Mouse (Mus musculus) heart, adult 10 weeks (tissue): Measurements from ENCODE around the gene Zdhhc3. TPM values are rescaled to one million over a fixed set of nuclear protein-coding genes. Genes with fewer than 3 reads are reported as not detected.

Source experiments
- polyA plus RNA-seq: library from polyadenylated mRNA; stranded (reverse); fragments of 350-450 nt; fragmentation: Illumina TruSeq; extraction: RNeasy Lipid Tissue Mini Kit (QIAGEN cat#74804); gene quantifications from one replicate; pipeline ENCODE4 v1.2.3, GENCODE M21; 2014; ENCODE audit warnings: low read depth, low replicate concordance

The Zdhhc3 gene
- polyA plus RNA-seq = 32.8 TPM

GRCm38 (mm10) chr9:123112805-123113521, at the start of gene Zdhhc3, which contains the start of gene Exosc7:
Zdhhc3 (minus strand) TSS chr9:123113205.
Exosc7 (plus strand) TSS chr9:123113215.

GRCm38 (mm10) chr9:123150241-123151020, 37.4 kb upstream of the Zdhhc3 start, which contains the start of gene Clec3b:
Clec3b (plus strand) TSS chr9:123150946.

GRCm38 (mm10) chr9:123034426-123034825, 78.6 kb downstream of the Zdhhc3 start, which contains the start of gene Tgm4:
Tgm4 (plus strand) TSS chr9:123034726.

GRCm38 (mm10) chr9:123020995-123021631, 91.9 kb downstream of the Zdhhc3 start, which contains the start of gene Tmem42:
Tmem42 (plus strand) TSS chr9:123021326.

Other genes starting within 250 kb of the Zdhhc3 start
- 72.8 TPM for gene Zfp445, start 247.2 kb downstream of the Zdhhc3 start, polyA plus RNA-seq
- 6.9 TPM for gene Zkscan7, start 227.5 kb downstream of the Zdhhc3 start, polyA plus RNA-seq
- gene Zfp105, start 190.1 kb downstream of the Zdhhc3 start, polyA plus RNA-seq = 2.0 TPM
- 17.4 TPM for gene 1110059G10Rik, start 162.2 kb downstream of the Zdhhc3 start, polyA plus RNA-seq
- gene Kif15, start 162.2 kb downstream of the Zdhhc3 start, polyA plus RNA-seq = 0.55 TPM
- 20.1 TPM for gene Tmem42, start 91.9 kb downstream of the Zdhhc3 start, polyA plus RNA-seq
- not detected for gene Tgm4, start 78.5 kb downstream of the Zdhhc3 start, polyA plus RNA-seq
- 33.1 TPM for gene Exosc7, start within 50 bp of the Zdhhc3 start, polyA plus RNA-seq
- gene Clec3b, start 37.7 kb upstream of the Zdhhc3 start, polyA plus RNA-seq = 96.5 TPM
- gene Cdcp1, start 102.8 kb upstream of the Zdhhc3 start, polyA plus RNA-seq = 0.58 TPM
- 1.8 TPM for gene Tmem158, start 147.6 kb upstream of the Zdhhc3 start, polyA plus RNA-seq